Mouse (Mus musculus) myocyte (in vitro differentiated cells): ENCODE results near the gene Cdca8. TPM values are rescaled to one million over a fixed set of nuclear protein-coding genes. Genes with fewer than 3 reads are reported as not detected.

Experiments used
- H3K27me3 ChIP-seq: one replicate; pipeline ENCODE4 v1.6.1; 2011; ENCODE audit not compliant: control insufficient read depth, insufficient read depth, insufficient read length
- H3K36me3 ChIP-seq: one replicate; pipeline ENCODE4 v1.6.1; 2011; ENCODE audit not compliant: control insufficient read depth, insufficient read depth
- H3K4me2 ChIP-seq: one replicate; pipeline ENCODE4 v1.6.1; 2011; ENCODE audit warnings: low read depth, control low read depth
- H3K4me3 ChIP-seq: one replicate; pipeline ENCODE4 v1.5.1; 2011; ENCODE audit warnings: mild to moderate bottlenecking, control low read depth, moderate library complexity
- H3K79me2 ChIP-seq: one replicate; pipeline ENCODE4 v1.6.1; 2011; ENCODE audit not compliant: control insufficient read depth, insufficient read depth
- H3ac ChIP-seq: one replicate; pipeline ENCODE4 v1.6.1; 2011; ENCODE audit not compliant: control insufficient read depth, insufficient read length
- CEBPB ChIP-seq: IDR thresholded peaks from 2 replicates; pipeline ENCODE4 v1.6.1; 2011; ENCODE audit warnings: mild to moderate bottlenecking, moderate library complexity; ENCODE audit not compliant: poor library complexity, insufficient read depth, severe bottlenecking
- E2F4 ChIP-seq: IDR thresholded peaks from one replicate; pipeline ENCODE4 v1.6.1; 2011; ENCODE audit warnings: mild to moderate bottlenecking, control low read depth, moderate library complexity; ENCODE audit not compliant: insufficient read depth
- MAX ChIP-seq: IDR thresholded peaks from one replicate; pipeline ENCODE4 v1.6.1; 2011; ENCODE audit warnings: low read depth, mild to moderate bottlenecking, control low read depth
- MYOD1 ChIP-seq, 3 experiments: IDR thresholded peaks; one replicate each; pipeline ENCODE4 v1.6.1; 2011; ENCODE audit warnings: control low read depth in 2 of 3, low read depth in 2 of 3, mild to moderate bottlenecking in 2 of 3, moderate library complexity in 1 of 3; ENCODE audit not compliant: insufficient read length in 2 of 3, control insufficient read depth in 1 of 3
- MYOG ChIP-seq, 3 experiments: IDR thresholded peaks; one replicate each; pipeline ENCODE4 v1.6.1; 2011; ENCODE audit warnings: control low read depth in 2 of 3, low read depth in 2 of 3, mild to moderate bottlenecking in 2 of 3; ENCODE audit not compliant: insufficient read length in 2 of 3, control insufficient read depth in 1 of 3, insufficient read depth in 1 of 3
- POLR2A ChIP-seq: IDR thresholded peaks from one replicate; pipeline ENCODE4 v1.6.1; 2011; ENCODE audit warnings: low read depth, mild to moderate bottlenecking, control low read depth, moderate library complexity; ENCODE audit not compliant: insufficient read length
- POLR2AphosphoS2 ChIP-seq: IDR thresholded peaks from one replicate; pipeline ENCODE4 v1.6.1; 2011; ENCODE audit warnings: low read depth, control low read depth; ENCODE audit not compliant: insufficient read length
- REST ChIP-seq: IDR thresholded peaks from one replicate; pipeline ENCODE4 v1.6.1; 2011; ENCODE audit warnings: mild to moderate bottlenecking, control low read depth, moderate library complexity; ENCODE audit not compliant: insufficient read depth, insufficient read length
- SRF ChIP-seq: IDR thresholded peaks from one replicate; pipeline ENCODE4 v1.6.1; 2011; ENCODE audit warnings: low read depth; ENCODE audit not compliant: control insufficient read depth, insufficient read length
- TCF12 ChIP-seq: IDR thresholded peaks from one replicate; pipeline ENCODE4 v1.6.1; 2011; ENCODE audit warnings: mild to moderate bottlenecking, control low read depth; ENCODE audit not compliant: poor library complexity, insufficient read depth, severe bottlenecking
- TCF3 ChIP-seq: IDR thresholded peaks from one replicate; pipeline ENCODE4 v1.6.1; 2011; ENCODE audit warnings: low read depth, control low read depth; ENCODE audit not compliant: insufficient read length
- USF1 ChIP-seq: IDR thresholded peaks from one replicate; pipeline ENCODE4 v1.6.1; 2011; ENCODE audit warnings: low read depth, mild to moderate bottlenecking, control low read depth, moderate library complexity
- polyA plus RNA-seq: library from polyadenylated mRNA; unstranded; fragments of >200 nt; fragmentation: generic; extraction: Trizol; gene quantifications from one replicate; pipeline ENCODE4 v1.2.1, GENCODE M21; 2012; ENCODE audit warnings: missing spikeins

Cdca8 gene
- polyA plus RNA-seq, 1 experiment = 45.9 TPM

DNA sequence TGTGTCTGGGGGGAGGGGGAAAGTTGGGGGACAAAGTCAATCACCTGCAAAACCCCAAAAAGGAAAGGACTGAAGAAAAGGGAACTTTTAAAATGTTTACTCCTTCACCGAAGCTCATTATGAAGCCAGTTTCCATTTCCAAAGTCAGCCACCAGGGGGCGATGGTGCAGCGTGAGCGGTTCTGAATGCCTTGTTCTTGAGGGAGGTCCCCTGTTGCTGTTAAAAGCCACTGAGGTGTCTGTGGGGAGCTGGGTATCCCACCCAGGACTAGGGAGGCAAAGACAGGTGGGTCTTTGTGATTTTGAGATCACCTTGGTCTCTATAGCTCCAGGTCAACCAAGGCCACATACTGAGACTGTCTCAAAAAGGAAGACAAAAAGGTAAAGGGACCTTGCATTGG lies 3.9 kb upstream of the Cdca8 start:
- Histone ChIP-seq H3K4me3 (no peak overlapping the region), H3K79me2 (peaks cover 1% of the 10 kb centered on the region), H3K36me3 (peaks cover 9% of the 10 kb centered on the region), H3K27me3 (no peaks in the 10 kb centered on the region), H3ac (no peak overlapping the region), H3K4me2 (no peak overlapping the region)
- no peak for TF ChIP-seq SRF

DNA sequence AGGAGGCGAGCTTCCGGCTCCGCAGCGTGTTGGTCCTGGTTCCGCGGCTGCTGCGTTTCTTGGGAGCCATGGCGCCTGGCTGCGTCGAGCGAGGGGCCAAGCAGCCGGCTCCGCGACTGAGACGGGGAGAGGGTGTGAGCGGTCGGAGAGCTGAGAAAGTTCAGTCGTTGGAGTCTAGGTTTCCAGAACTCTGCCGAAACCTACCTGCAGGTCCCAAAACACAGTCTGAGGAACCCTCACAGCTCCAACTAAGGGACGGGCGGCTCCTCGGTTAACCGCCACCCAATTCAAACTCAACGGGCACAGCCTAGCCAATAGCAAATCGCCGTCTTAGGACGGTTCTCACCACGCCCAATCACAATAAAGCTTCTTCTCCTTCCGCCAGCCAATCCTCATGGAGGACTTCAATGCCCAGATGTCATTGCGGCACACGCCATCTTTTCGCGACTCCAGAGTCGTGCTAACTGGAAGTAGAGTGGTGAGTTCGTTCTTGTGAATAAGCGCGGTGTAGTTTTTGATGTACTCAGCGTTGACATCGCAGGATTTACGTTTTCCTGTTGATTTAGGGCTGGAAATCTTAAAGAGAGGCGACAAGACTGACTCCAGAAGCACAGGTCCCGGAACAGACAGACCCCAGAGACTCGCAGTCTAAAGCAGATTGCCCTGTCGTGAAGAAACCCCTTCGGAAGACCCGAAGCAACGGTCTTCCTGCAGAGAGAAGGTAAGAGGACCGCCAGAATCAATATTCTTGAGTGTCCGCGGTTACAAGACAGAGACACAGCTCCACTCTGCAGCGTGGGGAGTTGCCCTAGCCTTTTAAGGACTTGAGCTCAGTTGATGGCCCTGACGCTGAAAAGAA lies 2.3 kb downstream of the Cdca8 start, which contains the start of gene 9930104L06Rik:
Gene 9930104L06Rik, plus strand, starts transcription at position 436 of the 859 bp plus-strand sequence.
- TF ChIP-seq TCF3 (no peak), E2F4 (peak; percentile 97), MYOG (IDR thresholded peaks at IDR 0.05; ENCODE audit: control insufficient read depth in 1 of 3, insufficient read depth in 1 of 3, insufficient read length in 2 of 3, low read depth in 2 of 3) (no peak), SRF (peak; percentile 57), MAX (no peak), TCF12 (no peak), POLR2A (peak; percentile 52), MYOD1 (IDR thresholded peaks at IDR 0.05; ENCODE audit: control insufficient read depth in 1 of 3, insufficient read length in 2 of 3, low read depth in 2 of 3) (no peak), POLR2AphosphoS2 (peak; percentile 49)
- Histone ChIP-seq H3K27me3 (no peaks in the 10 kb centered on the region), H3K4me3 (peak within 1 kb of the TSS; percentile 85)

DNA sequence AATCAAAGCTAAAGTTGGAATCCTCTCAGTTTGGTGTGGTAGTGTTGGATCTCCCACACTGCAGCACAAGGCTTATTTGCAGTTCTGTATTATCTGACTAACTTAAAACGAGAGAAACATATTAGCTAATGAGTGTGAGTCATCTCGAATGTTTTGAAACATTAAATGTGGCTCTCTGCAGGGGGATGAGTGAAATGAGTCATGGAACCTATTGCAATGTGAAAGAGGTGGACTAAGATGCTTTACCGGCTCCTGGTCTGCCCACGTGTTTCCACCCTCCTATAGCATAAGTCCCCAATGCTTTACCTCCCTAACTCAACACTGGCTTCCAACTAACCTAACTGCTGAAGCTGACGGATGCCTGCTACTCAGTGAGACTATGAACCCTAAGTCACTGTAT lies 11.0 kb downstream of the Cdca8 start:
- H3K4me2 ChIP-seq = no peak overlapping the region
- H3K36me3 ChIP-seq = peaks cover 22% of the 10 kb centered on the region
- H3ac ChIP-seq = no peak overlapping the region
- H3K4me3 ChIP-seq = no peak overlapping the region
- no peak for TF ChIP-seq USF1
- no peak for TF ChIP-seq CEBPB
- TF ChIP-seq MYOG (IDR thresholded peaks at IDR 0.05; ENCODE audit: control insufficient read depth in 1 of 3, insufficient read depth in 1 of 3, insufficient read length in 2 of 3, low read depth in 2 of 3) = no peak
- TF ChIP-seq E2F4 = no peak
- no peak for TF ChIP-seq TCF3
- TF ChIP-seq SRF = no peak
- TF ChIP-seq TCF12 = no peak
- TF ChIP-seq POLR2A = no peak
- no peak for TF ChIP-seq POLR2AphosphoS2
- TF ChIP-seq MYOD1 (IDR thresholded peaks at IDR 0.05; ENCODE audit: control insufficient read depth in 1 of 3, insufficient read length in 2 of 3, low read depth in 2 of 3) = no peak
- TF ChIP-seq REST = no peak
- H3K27me3 ChIP-seq = no peaks in the 10 kb centered on the region
- H3K79me2 ChIP-seq = peaks cover 3% of the 10 kb centered on the region

More for the DNA sequence above, 2.3 kb downstream of the Cdca8 start, which contains the start of gene 9930104L06Rik:
- Histone ChIP-seq H3ac (peak within 1 kb of the TSS; percentile 66), H3K36me3 (peaks cover 9% of the 10 kb centered on the region), H3K4me2 (peak within 1 kb of the TSS; percentile 94), H3K79me2 (peaks cover 28% of the 10 kb centered on the region)

DNA sequence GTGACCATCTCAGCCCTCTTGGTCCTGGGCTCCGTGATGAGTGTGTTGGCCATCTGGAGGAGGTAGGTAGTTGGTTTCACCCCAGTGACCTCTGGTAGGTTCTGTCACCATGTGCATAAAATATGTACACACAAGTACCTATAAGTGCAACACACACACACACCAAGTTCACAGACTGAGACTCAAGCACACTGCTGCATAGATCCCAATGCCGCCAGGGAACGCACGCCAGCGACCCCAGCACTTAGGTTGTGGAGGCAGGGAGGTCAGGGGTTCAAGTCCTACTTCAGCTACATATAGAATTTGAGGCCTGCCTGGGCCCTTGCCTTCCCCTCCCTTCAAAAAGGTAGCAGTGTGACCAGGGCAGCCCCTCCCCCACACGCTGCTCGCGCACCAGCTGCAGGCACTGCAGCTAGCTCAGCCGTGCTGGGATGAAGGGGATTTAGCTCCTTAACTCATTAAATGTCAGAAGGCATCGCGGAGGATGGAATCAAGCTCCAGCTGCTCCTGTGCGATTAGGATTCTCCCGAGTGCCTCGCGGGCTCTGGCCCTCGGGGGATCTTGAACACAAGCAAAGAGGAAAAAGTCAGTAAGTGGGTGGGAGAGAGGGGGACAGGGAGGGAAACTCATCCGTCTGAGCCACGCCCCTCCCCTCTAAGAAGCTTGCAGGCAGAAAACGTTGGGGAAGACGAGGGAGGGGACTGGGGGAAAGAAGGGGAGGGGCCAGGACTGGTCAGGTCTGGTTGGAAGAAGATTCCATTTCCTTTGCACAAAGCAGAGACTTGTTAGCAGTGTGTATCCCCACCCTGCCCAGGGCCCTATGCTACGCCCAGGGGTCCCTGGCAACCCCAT lies 32.9 kb downstream of the Cdca8 start:
- no peaks in the 10 kb centered on the region for H3K36me3 ChIP-seq
- H3K27me3 ChIP-seq = peaks cover 16% of the 10 kb centered on the region
- no peak overlapping the region for H3ac ChIP-seq
- no peak overlapping the region for H3K4me2 ChIP-seq
- TF ChIP-seq POLR2AphosphoS2 = no peak
- TF ChIP-seq TCF3 = no peak
- no peaks in the 10 kb centered on the region for H3K79me2 ChIP-seq
- no peak overlapping the region for H3K4me3 ChIP-seq

DNA sequence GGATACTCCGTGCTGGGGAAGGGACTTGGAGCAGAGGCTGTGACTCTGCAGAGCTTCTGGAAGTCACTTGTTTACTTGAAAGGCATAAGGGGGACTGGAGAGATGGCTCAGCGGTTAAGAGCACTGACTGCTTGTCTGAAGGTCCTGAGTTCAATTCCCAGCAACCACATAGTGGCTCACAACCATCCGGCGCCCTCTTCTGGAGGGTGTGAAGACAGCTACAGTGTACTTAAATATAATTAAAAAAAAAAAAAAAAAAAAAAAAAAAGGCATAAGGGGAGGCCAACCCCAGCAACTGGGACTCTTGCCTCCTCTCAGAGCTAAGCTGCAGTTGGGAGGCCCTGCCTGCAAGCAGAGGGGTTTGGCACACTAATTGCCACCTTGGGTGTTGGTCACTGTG lies 33.7 kb downstream of the Cdca8 start:
- Histone ChIP-seq H3ac (no peak overlapping the region), H3K27me3 (peaks cover 18% of the 10 kb centered on the region), H3K79me2 (no peaks in the 10 kb centered on the region), H3K36me3 (no peaks in the 10 kb centered on the region), H3K4me3 (no peak overlapping the region), H3K4me2 (no peak overlapping the region)
- TF ChIP-seq USF1 (no peak), POLR2A (no peak), POLR2AphosphoS2 (no peak)
